Mouse (Mus musculus): ENCODE results near the gene Sorcs2. TPM values are rescaled to one million over a fixed set of nuclear protein-coding genes. Genes with fewer than 3 reads are reported as not detected.

The Sorcs2 gene
- polyA plus RNA-seq, 1 experiment = 5.7 TPM

DNA sequence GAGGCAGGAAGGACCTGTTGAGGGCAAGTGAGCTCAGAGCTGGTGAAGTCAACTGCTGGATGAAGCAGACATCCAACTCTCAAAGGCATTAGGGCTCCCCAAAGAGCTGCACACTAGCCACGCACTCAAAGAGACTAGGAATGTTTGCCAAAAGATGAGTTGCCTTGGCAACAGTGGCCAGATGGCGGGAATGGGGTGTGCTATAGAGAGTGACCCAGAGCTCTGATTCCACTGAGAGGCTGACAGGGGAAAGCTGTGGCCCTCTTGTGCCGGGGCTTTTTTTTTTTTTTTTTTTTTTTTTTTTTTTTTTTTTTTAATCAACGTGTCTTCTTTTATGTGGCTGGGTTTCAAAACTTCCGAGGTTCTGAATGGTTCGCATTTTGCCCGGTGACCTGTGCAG, 63.7 kb downstream of the Sorcs2 start:
- Histone ChIP-seq H3K36me3 (ENCODE audit: control insufficient read depth, insufficient read depth, low read length) (no peaks in the 10 kb centered on the region), H3K27me3 (ENCODE audit: control insufficient read depth, insufficient read depth, low read length) (no peaks in the 10 kb centered on the region), H3K27ac (ENCODE audit: control insufficient read depth, insufficient read depth, low read length) (no peak overlapping the region), H3K4me3 (ENCODE audit: control insufficient read depth, insufficient read depth, low read length) (no peak overlapping the region), H3K4me1 (replicated peaks; ENCODE audit: control insufficient read depth, insufficient read depth, low read length) (no peaks in the 10 kb centered on the region)
- no peak for DNase-seq
- 67% methylated on average over 7 of the region's 7 CpGs for WGBS
- TF ChIP-seq POLR2A (IDR thresholded peaks at IDR 0.05; ENCODE audit: control insufficient read depth, extremely low read depth, insufficient read depth, low read length, poor library complexity) (no peak), CTCF (IDR thresholded peaks at IDR 0.05; ENCODE audit: borderline replicate concordance, control insufficient read depth, extremely low read depth, insufficient read depth, low read length, poor library complexity) (no peak)

DNA sequence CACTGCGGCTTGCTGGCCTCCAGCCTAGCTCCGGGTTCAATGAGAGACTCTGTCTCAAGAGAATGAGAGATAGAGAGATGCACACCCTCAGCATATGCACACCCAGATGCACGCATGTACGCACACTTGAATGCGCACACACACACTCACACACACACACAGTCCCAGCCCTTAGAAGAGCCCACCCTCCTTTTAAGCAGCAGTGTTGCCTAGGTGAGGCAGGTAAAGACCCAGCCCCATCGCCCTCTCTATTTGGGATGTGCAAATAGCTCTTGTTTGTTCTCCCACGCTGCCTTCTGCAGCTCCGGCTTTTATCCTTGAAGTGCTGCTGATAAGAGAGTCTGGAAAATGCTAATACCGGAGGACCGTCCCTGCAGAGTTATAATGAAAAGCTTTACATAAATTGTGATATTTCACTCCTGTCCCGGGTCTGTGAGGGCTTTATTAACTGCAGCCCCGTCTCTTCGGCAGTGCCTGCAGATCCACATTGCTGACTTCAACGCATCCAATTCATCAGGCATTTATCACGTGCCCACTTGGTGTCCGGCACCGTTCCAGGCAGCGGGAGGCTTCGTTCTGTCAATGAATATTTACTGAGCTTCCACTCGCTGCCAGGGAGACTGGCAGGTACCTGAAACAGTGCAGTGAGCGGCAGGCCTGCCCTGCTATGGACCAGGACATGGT, 67.3 kb downstream of the Sorcs2 start:
- WGBS = 95% methylated on average over 21 of the region's 21 CpGs
- DNase-seq = no peak
- H3K4me1 ChIP-seq (replicated peaks; ENCODE audit: control insufficient read depth, insufficient read depth, low read length) = peaks cover 15% of the 10 kb centered on the region
- no peak overlapping the region for H3K27ac ChIP-seq (ENCODE audit: control insufficient read depth, insufficient read depth, low read length)
- TF ChIP-seq POLR2A (IDR thresholded peaks at IDR 0.05; ENCODE audit: control insufficient read depth, extremely low read depth, insufficient read depth, low read length, poor library complexity) (no peak), CTCF (IDR thresholded peaks at IDR 0.05; ENCODE audit: borderline replicate concordance, control insufficient read depth, extremely low read depth, insufficient read depth, low read length, poor library complexity) (no peak)
- H3K36me3 ChIP-seq (ENCODE audit: control insufficient read depth, insufficient read depth, low read length) = no peaks in the 10 kb centered on the region
- H3K27me3 ChIP-seq (ENCODE audit: control insufficient read depth, insufficient read depth, low read length) = no peaks in the 10 kb centered on the region
- no peak overlapping the region for H3K4me3 ChIP-seq (ENCODE audit: control insufficient read depth, insufficient read depth, low read length)

- Histone ChIP-seq H3K4me3 (ENCODE audit: control insufficient read depth, insufficient read depth, low read length) (no peak overlapping the region), H3K27me3 (ENCODE audit: control insufficient read depth, insufficient read depth, low read length) (no peaks in the 10 kb centered on the region), H3K36me3 (ENCODE audit: control insufficient read depth, insufficient read depth, low read length) (no peaks in the 10 kb centered on the region), H3K27ac (ENCODE audit: control insufficient read depth, insufficient read depth, low read length) (peak overlapping the region; percentile 59; the same call in 1 of the 2 replicates), H3K4me1 (replicated peaks; ENCODE audit: control insufficient read depth, insufficient read depth, low read length) (peaks cover 15% of the 10 kb centered on the region)
- TF ChIP-seq CTCF (IDR thresholded peaks at IDR 0.05; ENCODE audit: borderline replicate concordance, control insufficient read depth, extremely low read depth, insufficient read depth, low read length, poor library complexity) (no peak), POLR2A (IDR thresholded peaks at IDR 0.05; ENCODE audit: control insufficient read depth, extremely low read depth, insufficient read depth, low read length, poor library complexity) (no peak)
- peak; percentile 15 for DNase-seq
- 79% methylated on average over 9 of the region's 9 CpGs for WGBS
Observed at GRCm38 (mm10) chr5:36326057-36327010, 71.6 kb downstream of the Sorcs2 start.

- Histone ChIP-seq H3K36me3 (ENCODE audit: control insufficient read depth, insufficient read depth, low read length) (no peaks in the 10 kb centered on the region), H3K27ac (ENCODE audit: control insufficient read depth, insufficient read depth, low read length) (no peak overlapping the region), H3K27me3 (ENCODE audit: control insufficient read depth, insufficient read depth, low read length) (no peaks in the 10 kb centered on the region), H3K4me1 (replicated peaks; ENCODE audit: control insufficient read depth, insufficient read depth, low read length) (peaks cover 15% of the 10 kb centered on the region), H3K4me3 (ENCODE audit: control insufficient read depth, insufficient read depth, low read length) (no peak overlapping the region)
- no peak for TF ChIP-seq CTCF (IDR thresholded peaks at IDR 0.05; ENCODE audit: borderline replicate concordance, control insufficient read depth, extremely low read depth, insufficient read depth, low read length, poor library complexity)
- no peak for TF ChIP-seq POLR2A (IDR thresholded peaks at IDR 0.05; ENCODE audit: control insufficient read depth, extremely low read depth, insufficient read depth, low read length, poor library complexity)
- WGBS = 91% methylated on average over 9 of the region's 9 CpGs
- no peak for DNase-seq
Observed at GRCm38 (mm10) chr5:36324140-36324572, 73.8 kb downstream of the Sorcs2 start.

- TF ChIP-seq CTCF (IDR thresholded peaks at IDR 0.05; ENCODE audit: borderline replicate concordance, control insufficient read depth, extremely low read depth, insufficient read depth, low read length, poor library complexity) = peak; percentile 94
- TF ChIP-seq POLR2A (IDR thresholded peaks at IDR 0.05; ENCODE audit: control insufficient read depth, extremely low read depth, insufficient read depth, low read length, poor library complexity) = no peak
- 8% methylated on average over 2 of the region's 2 CpGs for WGBS
- DNase-seq = peak; percentile 78
- peaks cover 15% of the 10 kb centered on the region for H3K4me1 ChIP-seq (replicated peaks; ENCODE audit: control insufficient read depth, insufficient read depth, low read length)
- H3K27ac ChIP-seq (ENCODE audit: control insufficient read depth, insufficient read depth, low read length) = no peak overlapping the region
- no peaks in the 10 kb centered on the region for H3K27me3 ChIP-seq (ENCODE audit: control insufficient read depth, insufficient read depth, low read length)
- no peaks in the 10 kb centered on the region for H3K36me3 ChIP-seq (ENCODE audit: control insufficient read depth, insufficient read depth, low read length)
- no peak overlapping the region for H3K4me3 ChIP-seq (ENCODE audit: control insufficient read depth, insufficient read depth, low read length)
Observed at GRCm38 (mm10) chr5:36323526-36323925, 74.4 kb downstream of the Sorcs2 start.

DNA sequence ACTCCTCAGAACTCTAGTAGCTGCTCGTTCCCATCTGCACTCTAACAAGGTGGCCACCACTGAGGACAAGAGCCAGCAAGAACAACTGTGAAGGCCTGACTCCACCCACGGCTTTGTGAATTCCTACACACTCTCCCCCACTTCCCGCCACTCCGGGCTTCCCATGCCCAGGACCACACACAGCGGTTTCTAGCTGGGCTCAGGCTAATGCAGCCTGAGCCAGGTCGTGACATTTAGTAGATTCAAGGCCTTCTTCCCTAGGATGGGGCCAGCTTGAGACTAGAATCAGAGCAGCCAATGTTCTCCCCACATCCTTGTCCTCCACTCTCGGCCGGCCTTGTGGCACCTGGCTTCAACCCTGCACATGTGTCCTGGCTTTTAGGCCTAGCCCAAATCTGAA, 76.4 kb downstream of the Sorcs2 start:
- TF ChIP-seq CTCF (IDR thresholded peaks at IDR 0.05; ENCODE audit: borderline replicate concordance, control insufficient read depth, extremely low read depth, insufficient read depth, low read length, poor library complexity) = no peak
- no peak for TF ChIP-seq POLR2A (IDR thresholded peaks at IDR 0.05; ENCODE audit: control insufficient read depth, extremely low read depth, insufficient read depth, low read length, poor library complexity)
- no peaks in the 10 kb centered on the region for H3K27me3 ChIP-seq (ENCODE audit: control insufficient read depth, insufficient read depth, low read length)
- H3K4me1 ChIP-seq (replicated peaks; ENCODE audit: control insufficient read depth, insufficient read depth, low read length) = peaks cover 7% of the 10 kb centered on the region
- no peaks in the 10 kb centered on the region for H3K36me3 ChIP-seq (ENCODE audit: control insufficient read depth, insufficient read depth, low read length)
- no peak for DNase-seq
- H3K27ac ChIP-seq (ENCODE audit: control insufficient read depth, insufficient read depth, low read length) = no peak overlapping the region
- 93% methylated on average over 8 of the region's 8 CpGs for whole genome bisulfite sequencing
- H3K4me3 ChIP-seq (ENCODE audit: control insufficient read depth, insufficient read depth, low read length) = no peak overlapping the region

Measured in thymus, adult 2 months (tissue).